Mouse (Mus musculus): ENCODE results near the gene Arhgap23.

DNA sequence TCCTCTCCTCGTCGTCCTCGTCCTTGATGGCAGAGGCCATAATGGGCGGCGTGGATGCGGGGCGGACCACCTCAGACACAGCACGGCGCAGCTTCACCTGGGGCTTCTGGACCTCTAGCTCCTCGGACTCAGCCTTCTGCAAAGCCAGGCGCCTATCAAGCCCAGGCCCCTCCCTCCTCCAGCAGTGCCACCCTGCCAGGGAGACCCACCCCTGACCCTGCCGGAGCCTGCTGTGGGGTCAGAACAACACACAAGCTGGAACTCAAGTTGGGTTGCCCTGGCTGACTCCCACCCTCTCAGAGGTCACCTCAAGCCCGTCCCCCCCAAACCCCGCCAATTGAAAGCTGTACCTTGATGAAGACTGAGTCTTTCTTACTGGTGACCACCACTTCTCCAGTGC lies 107.8 kb downstream of the Arhgap23 start:
- no peak for TF ChIP-seq TCF12 (IDR thresholded peaks at IDR 0.05; ENCODE audit: low read depth, low read length)
- TF ChIP-seq TBP (conservative IDR thresholded peaks at IDR 0.05; ENCODE audit: low read depth, low read length), result no peak
- no peak for TF ChIP-seq CHD1 (IDR thresholded peaks at IDR 0.05; ENCODE audit: low read depth, low read length)
- TF ChIP-seq CTCF (conservative IDR thresholded peaks at IDR 0.05 in 1 of 2, IDR thresholded peaks at IDR 0.05 in 1 of 2; ENCODE audit: low read depth in 2 of 2, low read length in 2 of 2), result no peak
- no peak for TF ChIP-seq POLR2A (IDR thresholded peaks at IDR 0.05; ENCODE audit: low read depth, low read length)
- no peak for TF ChIP-seq HCFC1 (IDR thresholded peaks at IDR 0.05; ENCODE audit: low read depth, low read length)
